Mouse (Mus musculus) neural tube, embryonic 11.5 days (tissue): ENCODE measurements around the gene Tada2b. TPM values are rescaled to one million over a fixed set of nuclear protein-coding genes. Genes with fewer than 3 reads are reported as not detected.

ENCODE experiments used
- ATAC-seq: fragments of 200-750 bp; cut with Nextera tagmentation; 2 replicates; pipeline ENCODE4 v1.8.0; 2017; ENCODE audit warnings: moderate number of reproducible peaks, mild to moderate bottlenecking, moderate TSS enrichment, moderate library complexity; ENCODE audit not compliant: insufficient read depth, low FRiP score, low TSS enrichment
- DNase-seq: peaks from one replicate; pipeline ENCODE4 v3.0.0-alpha.2; 2015; ENCODE audit warnings: low spot score
- H3K27ac ChIP-seq: fragments of 300-500 bp; sonication (generic); 2 replicates; pipeline ENCODE4 v1.5.1; 2014; ENCODE audit warnings: low read depth, mild to moderate bottlenecking, low read length
- H3K27me3 ChIP-seq: fragments of 300-500 bp; sonication (generic); 2 replicates; pipeline ENCODE4 v1.6.1; 2014; ENCODE audit warnings: mild to moderate bottlenecking, low read length, mixed read lengths; ENCODE audit not compliant: control insufficient read depth, insufficient read depth
- H3K36me3 ChIP-seq: fragments of 300-500 bp; sonication (generic); 2 replicates; pipeline ENCODE4 v1.6.1; 2014; ENCODE audit warnings: mild to moderate bottlenecking, low read length, moderate library complexity, mixed read lengths; ENCODE audit not compliant: control insufficient read depth, insufficient read depth
- H3K4me1 ChIP-seq: fragments of 300-500 bp; sonication (generic); 2 replicates; pipeline ENCODE4 v1.6.1; 2014; ENCODE audit warnings: low read length, mixed read lengths; ENCODE audit not compliant: control insufficient read depth, insufficient read depth
- H3K4me2 ChIP-seq: fragments of 300-500 bp; sonication (generic); 2 replicates; pipeline ENCODE4 v1.6.1; 2014; ENCODE audit warnings: low read depth, mild to moderate bottlenecking, moderate library complexity
- H3K4me3 ChIP-seq: fragments of 300-500 bp; sonication (generic); 2 replicates; pipeline ENCODE4 v1.5.1; 2014; ENCODE audit warnings: low read depth, low read length
- H3K9ac ChIP-seq: fragments of 300-500 bp; sonication (generic); 2 replicates; pipeline ENCODE4 v1.6.1; 2014; ENCODE audit warnings: mild to moderate bottlenecking, low read length
- H3K9me3 ChIP-seq: fragments of 300-500 bp; sonication (generic); 2 replicates; pipeline ENCODE4 v1.6.1; 2016; ENCODE audit warnings: low read length; ENCODE audit not compliant: control insufficient read depth
- WGBS: fragments of 180-500 bp; shearing (Covaris S2); extraction: QIAGEN DNeasy Blood & Tissue Kit; methylation state at CpG from one replicate; pipeline ENCODE4 v1.1.7; 2014; 5-methylcytosine and 5-hydroxymethylcytosine counted together
- polyA plus RNA-seq: library from polyadenylated mRNA; unstranded; fragments of >200 nt; fragmentation: Nextera tagmentation; extraction: Ambion mirVana; gene quantifications from 2 replicates; pipeline ENCODE4 v1.2.1, GENCODE M21; 2014

Tada2b gene
- polyA plus RNA-seq = 4.0 and 4.2 TPM in 2 replicates

- Histone ChIP-seq H3K9me3 (no peaks in the 10 kb centered on the region), H3K4me3 (peak within 1 kb of the TSS; percentile 87), H3K27me3 (no peaks in the 10 kb centered on the region), H3K9ac (peak within 1 kb of the TSS; percentile 90), H3K36me3 (no peaks in the 10 kb centered on the region), H3K4me2 (peak within 1 kb of the TSS; percentile 96), H3K4me1 (peaks cover 18% of the 10 kb centered on the region), H3K27ac (peak within 1 kb of the TSS; percentile 60)
- WGBS = under 1% methylated on average over 86 of the region's 97 CpGs
- DNase-seq (peak; percentile 99), ATAC-seq (peak; percentile 97)
Observed at GRCm38 (mm10) chr5:36484171-36484990, at the start of gene Tada2b, which contains the start of gene Ccdc96. TSS of gene Tada2b (minus strand) at chr5:36484285. TSS of gene Ccdc96 (plus strand) at chr5:36484588.

- Histone ChIP-seq H3K4me2 (peak overlapping the region; percentile 69), H3K9me3 (no peaks in the 10 kb centered on the region), H3K27me3 (no peaks in the 10 kb centered on the region), H3K27ac (no peak overlapping the region), H3K36me3 (no peaks in the 10 kb centered on the region), H3K4me1 (peaks cover 12% of the 10 kb centered on the region; the same call in 1 of the 2 replicates), H3K9ac (peak overlapping the region; percentile 86), H3K4me3 (peak overlapping the region; percentile 76)
- ATAC-seq (peak; percentile 97), DNase-seq (peak; percentile 92)
- under 1% methylated on average over 28 of the region's 28 CpGs for WGBS
Observed at GRCm38 (mm10) chr5:36530129-36530751, 46.2 kb upstream of the Tada2b start.

DNA sequence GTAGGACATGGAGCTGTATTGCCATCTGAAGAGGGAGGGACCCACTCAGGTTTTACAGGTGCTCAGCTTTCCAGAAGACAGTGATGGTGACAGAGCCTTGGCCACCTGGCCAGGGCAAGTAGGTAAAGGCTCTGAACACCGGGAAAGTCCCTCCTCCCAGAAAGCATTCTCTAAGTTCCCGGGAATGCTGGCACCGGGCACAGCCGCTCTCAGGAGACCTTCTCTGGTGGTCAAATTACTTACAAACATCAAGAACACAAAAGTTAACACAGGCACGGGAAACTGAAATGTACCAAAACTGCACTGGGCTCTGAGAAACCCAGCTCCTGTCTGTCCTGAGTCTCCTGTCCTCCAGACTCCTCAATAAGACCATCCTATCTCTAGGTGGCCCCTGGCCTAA lies 45.6 kb upstream of the Tada2b start:
- no peak for ATAC-seq
- peak overlapping the region; percentile 86 for H3K9ac ChIP-seq
- DNase-seq = no peak
- peak overlapping the region; percentile 76 for H3K4me3 ChIP-seq
- no peaks in the 10 kb centered on the region for H3K27me3 ChIP-seq
- peaks cover 12% of the 10 kb centered on the region; the same call in 1 of the 2 replicates for H3K4me1 ChIP-seq
- WGBS = 10% methylated on average over 5 of the region's 5 CpGs
- no peaks in the 10 kb centered on the region for H3K36me3 ChIP-seq
- H3K27ac ChIP-seq = no peak overlapping the region
- peak overlapping the region; percentile 69 for H3K4me2 ChIP-seq
- no peaks in the 10 kb centered on the region for H3K9me3 ChIP-seq

- peaks cover 12% of the 10 kb centered on the region; the same call in 1 of the 2 replicates for H3K4me1 ChIP-seq
- H3K9ac ChIP-seq = no peak overlapping the region
- no peak overlapping the region for H3K27ac ChIP-seq
- WGBS = 87% methylated on average over 2 of the region's 2 CpGs
- H3K4me3 ChIP-seq = no peak overlapping the region
- no peak for DNase-seq
- H3K36me3 ChIP-seq = no peaks in the 10 kb centered on the region
- no peaks in the 10 kb centered on the region for H3K27me3 ChIP-seq
- no peak overlapping the region for H3K4me2 ChIP-seq
- no peak for ATAC-seq
- H3K9me3 ChIP-seq = no peaks in the 10 kb centered on the region
Observed at GRCm38 (mm10) chr5:36526921-36527320, 42.8 kb upstream of the Tada2b start.

DNA sequence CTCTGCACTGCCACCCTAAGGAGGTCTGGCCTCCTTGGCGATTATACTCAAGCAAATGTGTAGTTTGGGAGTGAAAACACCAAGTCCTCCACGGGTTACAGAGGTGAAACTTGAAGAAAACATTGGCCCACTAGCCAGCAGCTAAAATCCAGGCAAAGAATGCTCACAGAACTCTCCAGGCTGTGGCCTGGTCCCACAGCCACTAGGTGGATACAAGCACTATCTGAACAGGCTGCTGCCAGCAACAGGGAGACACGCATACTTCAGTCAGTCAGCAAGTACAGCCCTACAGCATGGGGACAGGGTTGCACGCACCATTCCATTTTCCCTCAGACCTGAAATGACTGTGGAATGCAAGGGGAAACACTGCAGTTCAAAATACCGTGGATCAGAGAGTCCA lies 42.2 kb upstream of the Tada2b start:
- Histone ChIP-seq H3K4me2 (no peak overlapping the region), H3K27me3 (no peaks in the 10 kb centered on the region), H3K4me3 (no peak overlapping the region), H3K9me3 (no peaks in the 10 kb centered on the region), H3K27ac (no peak overlapping the region), H3K9ac (no peak overlapping the region), H3K36me3 (no peaks in the 10 kb centered on the region), H3K4me1 (peaks cover 12% of the 10 kb centered on the region; the same call in 1 of the 2 replicates)
- ATAC-seq (no peak), DNase-seq (no peak)
- 85% methylated on average over 5 of the region's 5 CpGs for WGBS

- ATAC-seq (no peak), DNase-seq (no peak)
- Histone ChIP-seq H3K9me3 (no peaks in the 10 kb centered on the region), H3K4me3 (no peak overlapping the region), H3K36me3 (no peaks in the 10 kb centered on the region), H3K9ac (no peak overlapping the region), H3K27ac (no peak overlapping the region), H3K27me3 (no peaks in the 10 kb centered on the region), H3K4me1 (peaks cover 12% of the 10 kb centered on the region; the same call in 1 of the 2 replicates), H3K4me2 (no peak overlapping the region)
- WGBS = 82% methylated on average over 2 of the region's 2 CpGs
Observed at GRCm38 (mm10) chr5:36525216-36525615, 41.1 kb upstream of the Tada2b start.

DNA sequence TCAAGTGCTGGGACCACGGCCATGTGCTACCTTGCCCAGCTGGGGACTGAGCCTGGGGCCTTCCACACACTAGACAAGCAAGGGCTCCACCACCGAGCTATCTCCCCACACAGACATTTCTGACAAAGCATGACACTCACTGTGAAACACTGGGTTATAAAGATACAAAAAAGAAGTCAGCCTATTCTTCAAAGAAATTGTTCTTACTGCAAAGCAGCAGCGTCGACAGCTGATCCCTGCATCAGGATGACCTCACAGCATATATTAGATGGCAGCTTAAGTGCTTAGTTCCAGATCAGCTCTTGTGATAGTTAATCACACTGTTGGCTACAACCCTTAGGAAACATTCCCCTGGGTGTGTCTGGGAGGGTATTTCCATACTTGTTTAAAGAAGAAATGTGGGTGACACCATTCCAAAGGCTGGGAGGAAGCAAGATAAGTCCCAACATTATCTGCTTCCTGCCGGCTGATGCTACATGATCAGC lies 39.2 kb upstream of the Tada2b start:
- no peaks in the 10 kb centered on the region for H3K36me3 ChIP-seq
- 91% methylated on average over 5 of the region's 5 CpGs for WGBS

GRCm38 (mm10) chr5:36522782-36523181 lies 38.7 kb upstream of the Tada2b start:
- no peak for DNase-seq
- Histone ChIP-seq H3K9me3 (no peaks in the 10 kb centered on the region), H3K9ac (no peak overlapping the region), H3K4me2 (no peak overlapping the region), H3K4me1 (no peaks in the 10 kb centered on the region), H3K27ac (no peak overlapping the region), H3K27me3 (no peaks in the 10 kb centered on the region), H3K36me3 (no peaks in the 10 kb centered on the region), H3K4me3 (no peak overlapping the region)
- no peak for ATAC-seq
- 88% methylated on average over 2 of the region's 2 CpGs for WGBS

More for the DNA sequence above, 39.2 kb upstream of the Tada2b start:
- peaks cover 2% of the 10 kb centered on the region; the same call in 1 of the 2 replicates for H3K4me1 ChIP-seq
- H3K9ac ChIP-seq = no peak overlapping the region
- H3K27ac ChIP-seq = no peak overlapping the region
- no peaks in the 10 kb centered on the region for H3K27me3 ChIP-seq
- H3K9me3 ChIP-seq = no peaks in the 10 kb centered on the region
- no peak overlapping the region for H3K4me2 ChIP-seq
- no peak for ATAC-seq
- DNase-seq = no peak
- no peak overlapping the region for H3K4me3 ChIP-seq
